Mouse (Mus musculus): ENCODE measurements around the gene Atg7. TPM values are rescaled to one million over a fixed set of nuclear protein-coding genes. Genes with fewer than 3 reads are reported as not detected.

Atg7 gene
- polyA plus RNA-seq, 1 experiment from 2014 or later: 18.4 TPM

DNA sequence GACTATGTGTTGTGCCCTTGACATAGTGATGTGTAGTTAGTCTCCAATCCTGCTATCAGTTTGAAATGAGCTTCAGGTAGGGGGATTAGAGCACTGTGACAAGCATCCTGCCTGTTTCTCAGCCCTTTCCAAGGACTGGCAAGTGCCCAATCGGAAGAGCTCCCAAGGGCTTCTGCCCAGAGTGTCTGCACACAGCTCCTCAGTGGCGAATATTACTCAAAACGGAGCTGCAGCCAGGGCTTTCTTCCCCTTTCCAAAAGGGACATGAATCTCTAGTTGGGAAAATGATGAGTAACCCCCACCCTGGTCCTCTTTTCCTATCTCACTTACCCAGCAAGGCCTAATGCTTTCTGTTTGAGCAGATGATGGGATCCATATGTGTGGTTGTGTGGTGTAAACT lies 90.8 kb downstream of the Atg7 start:
- Histone ChIP-seq H3K9me3 (ENCODE audit: control insufficient read depth, low read length) (no peaks in the 10 kb centered on the region), H3K27ac (replicated peaks; ENCODE audit: low read depth, low read length) (no peak overlapping the region), H3K27me3 (ENCODE audit: control insufficient read depth, insufficient read depth, low read length) (no peaks in the 10 kb centered on the region), H3K4me2 (ENCODE audit: low read length) (no peak overlapping the region), H3K4me3 (replicated peaks; ENCODE audit: low read depth, low read length) (no peak overlapping the region), H3K36me3 (ENCODE audit: control insufficient read depth, insufficient read depth, low read length) (no peaks in the 10 kb centered on the region), H3K4me1 (ENCODE audit: control insufficient read depth, insufficient read depth, low read length) (peaks cover 5% of the 10 kb centered on the region), H3K9ac (replicated peaks; ENCODE audit: low read length) (no peak overlapping the region)
- ATAC-seq (ENCODE audit: low FRiP score, low TSS enrichment) (no peak), DNase-seq (no peak)
- WGBS: 82% methylated on average over 3 of the region's 3 CpGs

DNA sequence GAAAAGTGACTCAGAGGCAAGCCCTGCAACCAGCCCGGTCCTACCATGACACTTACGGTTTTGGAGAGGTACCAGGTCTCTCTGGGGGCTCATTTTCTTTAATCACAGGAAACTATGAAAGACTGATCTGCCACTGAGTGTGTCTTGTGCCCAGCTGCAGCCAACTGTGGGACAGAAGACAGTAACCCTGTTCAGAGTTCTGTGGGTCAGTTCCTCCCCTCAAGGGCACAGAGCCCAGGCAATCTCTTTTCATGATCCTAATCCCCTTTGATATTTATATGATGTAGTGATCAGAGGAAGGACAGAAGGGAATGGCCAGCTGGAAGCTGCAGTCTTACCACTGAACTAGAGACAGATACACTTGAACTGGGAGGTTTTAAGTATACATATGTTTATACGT lies 92.2 kb downstream of the Atg7 start:
- DNase-seq (no peak), ATAC-seq (ENCODE audit: low FRiP score, low TSS enrichment) (no peak)
- H3K4me2 ChIP-seq (ENCODE audit: low read length): no peak overlapping the region
- H3K4me1 ChIP-seq (ENCODE audit: control insufficient read depth, insufficient read depth, low read length): peaks cover 5% of the 10 kb centered on the region
- no peak overlapping the region for H3K27ac ChIP-seq (replicated peaks; ENCODE audit: low read depth, low read length)
- H3K27me3 ChIP-seq (ENCODE audit: control insufficient read depth, insufficient read depth, low read length): no peaks in the 10 kb centered on the region
- no peaks in the 10 kb centered on the region for H3K9me3 ChIP-seq (ENCODE audit: control insufficient read depth, low read length)
- no peaks in the 10 kb centered on the region for H3K36me3 ChIP-seq (ENCODE audit: control insufficient read depth, insufficient read depth, low read length)
- no peak overlapping the region for H3K9ac ChIP-seq (replicated peaks; ENCODE audit: low read length)
- no peak overlapping the region for H3K4me3 ChIP-seq (replicated peaks; ENCODE audit: low read depth, low read length)
- WGBS: 77% methylated on average over 3 of the region's 3 CpGs

GRCm38 (mm10) chr6:114736355-114736754 lies 93.5 kb downstream of the Atg7 start:
- Histone ChIP-seq H3K27ac (replicated peaks; ENCODE audit: low read depth, low read length) (no peak overlapping the region), H3K4me2 (ENCODE audit: low read length) (no peak overlapping the region), H3K4me3 (replicated peaks; ENCODE audit: low read depth, low read length) (no peak overlapping the region), H3K9ac (replicated peaks; ENCODE audit: low read length) (no peak overlapping the region), H3K9me3 (ENCODE audit: control insufficient read depth, low read length) (peaks cover 5% of the 10 kb centered on the region; the same call in 1 of the 2 replicates), H3K4me1 (ENCODE audit: control insufficient read depth, insufficient read depth, low read length) (peaks cover 5% of the 10 kb centered on the region), H3K27me3 (ENCODE audit: control insufficient read depth, insufficient read depth, low read length) (no peaks in the 10 kb centered on the region), H3K36me3 (ENCODE audit: control insufficient read depth, insufficient read depth, low read length) (no peaks in the 10 kb centered on the region)
- no peak for ATAC-seq (ENCODE audit: low FRiP score, low TSS enrichment)
- DNase-seq: no peak
- WGBS: 92% methylated on average over 9 of the region's 9 CpGs

GRCm38 (mm10) chr6:114737181-114737580 lies 94.3 kb downstream of the Atg7 start:
- Histone ChIP-seq H3K4me3 (replicated peaks; ENCODE audit: low read depth, low read length) (no peak overlapping the region), H3K4me2 (ENCODE audit: low read length) (no peak overlapping the region), H3K27me3 (ENCODE audit: control insufficient read depth, insufficient read depth, low read length) (no peaks in the 10 kb centered on the region), H3K9ac (replicated peaks; ENCODE audit: low read length) (no peak overlapping the region), H3K27ac (replicated peaks; ENCODE audit: low read depth, low read length) (no peak overlapping the region), H3K4me1 (ENCODE audit: control insufficient read depth, insufficient read depth, low read length) (peaks cover 5% of the 10 kb centered on the region), H3K9me3 (ENCODE audit: control insufficient read depth, low read length) (peaks cover 8% of the 10 kb centered on the region; the same call in 1 of the 2 replicates), H3K36me3 (ENCODE audit: control insufficient read depth, insufficient read depth, low read length) (no peaks in the 10 kb centered on the region)
- ATAC-seq (ENCODE audit: low FRiP score, low TSS enrichment) (no peak), DNase-seq (no peak)
- 79% methylated on average over 11 of the region's 11 CpGs for WGBS

GRCm38 (mm10) chr6:114737931-114738759 lies 95.2 kb downstream of the Atg7 start:
- Histone ChIP-seq H3K36me3 (ENCODE audit: control insufficient read depth, insufficient read depth, low read length) (no peaks in the 10 kb centered on the region), H3K4me2 (ENCODE audit: low read length) (peak overlapping the region; percentile 65), H3K27me3 (ENCODE audit: control insufficient read depth, insufficient read depth, low read length) (no peaks in the 10 kb centered on the region), H3K27ac (replicated peaks; ENCODE audit: low read depth, low read length) (no peak overlapping the region), H3K9ac (replicated peaks; ENCODE audit: low read length) (peak overlapping the region; percentile 73), H3K9me3 (ENCODE audit: control insufficient read depth, low read length) (peaks cover 13% of the 10 kb centered on the region; the same call in 1 of the 2 replicates), H3K4me1 (ENCODE audit: control insufficient read depth, insufficient read depth, low read length) (peaks cover 5% of the 10 kb centered on the region), H3K4me3 (replicated peaks; ENCODE audit: low read depth, low read length) (peak overlapping the region; percentile 26)
- peak; percentile 73 for DNase-seq
- 11% methylated on average over 46 of the region's 46 CpGs for whole genome bisulfite sequencing
- peak; percentile 69; the same call in 1 of the 2 replicates for ATAC-seq (ENCODE audit: low FRiP score, low TSS enrichment)

- no peaks in the 10 kb centered on the region for H3K36me3 ChIP-seq (ENCODE audit: control insufficient read depth, insufficient read depth, low read length)
- 78% methylated on average over 4 of the region's 4 CpGs for WGBS
- DNase-seq: no peak
Measured at GRCm38 (mm10) chr6:114738760-114739112, 95.8 kb downstream of the Atg7 start.

DNA sequence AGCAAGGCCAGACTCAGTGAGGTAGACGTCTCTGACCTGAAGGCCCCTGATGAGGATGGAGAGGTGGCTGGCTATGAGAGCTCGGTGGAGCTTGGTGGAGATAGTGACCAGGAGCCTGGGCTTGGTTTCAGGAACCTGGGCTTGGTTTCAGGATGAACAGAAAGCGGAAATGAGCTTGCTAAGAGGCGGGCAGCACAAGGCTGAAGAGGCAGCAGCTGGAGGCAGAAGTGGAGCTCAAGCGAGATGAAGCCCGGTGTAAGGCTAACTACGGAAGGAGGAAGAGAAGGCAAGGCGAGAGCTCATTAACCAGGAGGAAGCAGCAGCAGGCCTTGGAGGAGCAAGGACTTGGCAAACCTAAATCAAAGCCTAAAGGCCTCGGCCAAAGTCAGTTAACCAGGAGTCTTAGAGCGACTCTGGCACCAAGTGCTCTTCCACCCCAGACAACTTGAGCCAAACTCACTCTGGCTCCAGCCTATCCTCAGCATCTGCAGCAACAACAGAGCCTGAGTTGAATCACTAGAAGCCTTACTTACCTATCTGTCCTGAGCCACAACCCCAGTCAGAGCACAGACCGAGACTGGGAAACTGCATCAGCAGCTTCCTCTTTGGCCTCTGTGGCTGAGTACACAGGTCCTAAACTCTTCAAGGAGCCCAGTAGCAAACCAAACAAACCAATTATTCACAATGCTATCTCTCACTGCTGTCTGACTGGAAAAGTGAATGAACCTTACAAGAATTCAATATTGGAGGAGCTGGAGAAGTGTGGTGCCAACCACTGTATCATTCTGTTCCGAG lies 99.5 kb downstream of the Atg7 start:
- no peaks in the 10 kb centered on the region for H3K36me3 ChIP-seq (ENCODE audit: control insufficient read depth, insufficient read depth, low read length)
- H3K4me1 ChIP-seq (ENCODE audit: control insufficient read depth, insufficient read depth, low read length): peaks cover 5% of the 10 kb centered on the region
- no peak overlapping the region for H3K27ac ChIP-seq (replicated peaks; ENCODE audit: low read depth, low read length)
- H3K4me2 ChIP-seq (ENCODE audit: low read length): no peak overlapping the region
- DNase-seq (no peak), ATAC-seq (ENCODE audit: low FRiP score, low TSS enrichment) (no peak)
- WGBS: 95% methylated on average over 12 of the region's 12 CpGs
- no peaks in the 10 kb centered on the region for H3K27me3 ChIP-seq (ENCODE audit: control insufficient read depth, insufficient read depth, low read length)
- H3K9me3 ChIP-seq (ENCODE audit: control insufficient read depth, low read length): peaks cover 13% of the 10 kb centered on the region; the same call in 1 of the 2 replicates
- H3K9ac ChIP-seq (replicated peaks; ENCODE audit: low read length): no peak overlapping the region
- no peak overlapping the region for H3K4me3 ChIP-seq (replicated peaks; ENCODE audit: low read depth, low read length)

More at GRCm38 (mm10) chr6:114738760-114739112, 95.8 kb downstream of the Atg7 start:
- H3K4me3 ChIP-seq (replicated peaks; ENCODE audit: low read depth, low read length): 0 out of 2 replicates have a peak overlapping the region, but pooled peaks have one; percentile 26
- no peak overlapping the region for H3K27ac ChIP-seq (replicated peaks; ENCODE audit: low read depth, low read length)
- ATAC-seq (ENCODE audit: low FRiP score, low TSS enrichment): no peak
- peak overlapping the region; percentile 65 for H3K4me2 ChIP-seq (ENCODE audit: low read length)
- peak overlapping the region; percentile 73 for H3K9ac ChIP-seq (replicated peaks; ENCODE audit: low read length)
- H3K9me3 ChIP-seq (ENCODE audit: control insufficient read depth, low read length): peaks cover 13% of the 10 kb centered on the region; the same call in 1 of the 2 replicates
- H3K27me3 ChIP-seq (ENCODE audit: control insufficient read depth, insufficient read depth, low read length): no peaks in the 10 kb centered on the region
- peaks cover 5% of the 10 kb centered on the region for H3K4me1 ChIP-seq (ENCODE audit: control insufficient read depth, insufficient read depth, low read length)

DNA sequence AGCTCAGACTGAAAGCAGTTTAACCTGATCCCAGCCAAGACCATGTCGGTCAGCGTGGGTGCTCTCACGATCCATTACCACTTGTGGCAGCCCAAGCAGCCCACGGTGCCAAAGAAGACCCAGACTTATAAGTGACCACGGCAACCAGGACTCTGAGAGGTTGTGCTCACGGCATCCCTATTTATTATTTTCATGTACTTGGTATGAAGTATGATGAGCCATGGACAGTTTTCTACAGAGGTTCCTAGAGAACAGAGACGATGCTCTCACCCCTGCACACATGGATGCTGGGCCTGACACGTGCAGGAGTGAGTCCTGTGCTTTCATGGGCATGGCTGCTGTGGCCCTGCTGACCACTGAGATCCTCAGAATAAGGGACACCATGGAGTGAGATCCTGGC lies 100.2 kb downstream of the Atg7 start:
- Histone ChIP-seq H3K9ac (replicated peaks; ENCODE audit: low read length) (no peak overlapping the region), H3K27ac (replicated peaks; ENCODE audit: low read depth, low read length) (no peak overlapping the region), H3K27me3 (ENCODE audit: control insufficient read depth, insufficient read depth, low read length) (no peaks in the 10 kb centered on the region), H3K4me1 (ENCODE audit: control insufficient read depth, insufficient read depth, low read length) (peaks cover 5% of the 10 kb centered on the region), H3K4me3 (replicated peaks; ENCODE audit: low read depth, low read length) (no peak overlapping the region), H3K9me3 (ENCODE audit: control insufficient read depth, low read length) (peaks cover 13% of the 10 kb centered on the region; the same call in 1 of the 2 replicates), H3K4me2 (ENCODE audit: low read length) (no peak overlapping the region), H3K36me3 (ENCODE audit: control insufficient read depth, insufficient read depth, low read length) (no peaks in the 10 kb centered on the region)
- 91% methylated on average over 8 of the region's 8 CpGs for WGBS
- no peak for ATAC-seq (ENCODE audit: low FRiP score, low TSS enrichment)
- no peak for DNase-seq

Measured in midbrain, embryonic 14.5 days (tissue).